Mouse (Mus musculus): ENCODE measurements around the gene Zbtb11. TPM values are rescaled to one million over a fixed set of nuclear protein-coding genes. Genes with fewer than 3 reads are reported as not detected.

Gene Zbtb11
- total and polyA plus RNA-seq, 2 experiments: 2.8 to 8.6 TPM

- no peaks in the 10 kb centered on the region for H3K27me3 ChIP-seq (ENCODE audit: control insufficient read depth, insufficient read depth, low read length)
- no peak overlapping the region for H3K4me3 ChIP-seq (ENCODE audit: insufficient read depth, low read depth, low read length)
- no peak overlapping the region for H3K27ac ChIP-seq (replicated peaks; ENCODE audit: insufficient read depth, low read depth, low read length)
- TF ChIP-seq POLR2A (IDR thresholded peaks at IDR 0.05; ENCODE audit: extremely low read depth, insufficient read depth, low read length): no peak
- TF ChIP-seq CTCF (IDR thresholded peaks at IDR 0.05; ENCODE audit: low read depth, low read length): peak; percentile 58
- WGBS: 62% methylated on average over 4 of the region's 4 CpGs
- peak; percentile 58 for DNase-seq (ENCODE audit: extremely low read depth, low read depth, low spot score)
- peaks cover 15% of the 10 kb centered on the region for H3K36me3 ChIP-seq (ENCODE audit: control insufficient read depth, insufficient read depth, low read length)
- peaks cover 5% of the 10 kb centered on the region for H3K4me1 ChIP-seq (ENCODE audit: control insufficient read depth, insufficient read depth, low read length)
- H3K9ac ChIP-seq (ENCODE audit: low read depth, low read length): no peak overlapping the region
- H3K79me2 ChIP-seq (ENCODE audit: control insufficient read depth, insufficient read depth, low read length): peaks cover 5% of the 10 kb centered on the region
Measured at GRCm38 (mm10) chr16:55964126-55964949, 9.3 kb upstream of the Zbtb11 start.

- H3K79me2 ChIP-seq (ENCODE audit: control insufficient read depth, insufficient read depth, low read length): peaks cover 5% of the 10 kb centered on the region
- peaks cover 35% of the 10 kb centered on the region for H3K36me3 ChIP-seq (ENCODE audit: control insufficient read depth, insufficient read depth, low read length)
- peak within 1 kb of the TSS; percentile 67 for H3K27ac ChIP-seq (replicated peaks; ENCODE audit: insufficient read depth, low read depth, low read length)
- peak within 1 kb of the TSS; percentile 75 for H3K4me3 ChIP-seq (ENCODE audit: insufficient read depth, low read depth, low read length)
- H3K27me3 ChIP-seq (ENCODE audit: control insufficient read depth, insufficient read depth, low read length): no peaks in the 10 kb centered on the region
- WGBS: under 1% methylated on average over 42 of the region's 42 CpGs
- TF ChIP-seq CTCF (IDR thresholded peaks at IDR 0.05; ENCODE audit: low read depth, low read length): no peak
- TF ChIP-seq POLR2A (IDR thresholded peaks at IDR 0.05; ENCODE audit: extremely low read depth, insufficient read depth, low read length): no peak
- peak within 1 kb of the TSS; percentile 81 for H3K9ac ChIP-seq (ENCODE audit: low read depth, low read length)
- peak; percentile 86 for DNase-seq (ENCODE audit: extremely low read depth, low read depth, low spot score)
- H3K4me1 ChIP-seq (ENCODE audit: control insufficient read depth, insufficient read depth, low read length): peaks cover 5% of the 10 kb centered on the region
Measured at GRCm38 (mm10) chr16:55966212-55966871, 7.3 kb upstream of the Zbtb11 start, which contains the start of gene Rpl24. TSS of gene Rpl24 (plus strand) at chr16:55966275.

DNA sequence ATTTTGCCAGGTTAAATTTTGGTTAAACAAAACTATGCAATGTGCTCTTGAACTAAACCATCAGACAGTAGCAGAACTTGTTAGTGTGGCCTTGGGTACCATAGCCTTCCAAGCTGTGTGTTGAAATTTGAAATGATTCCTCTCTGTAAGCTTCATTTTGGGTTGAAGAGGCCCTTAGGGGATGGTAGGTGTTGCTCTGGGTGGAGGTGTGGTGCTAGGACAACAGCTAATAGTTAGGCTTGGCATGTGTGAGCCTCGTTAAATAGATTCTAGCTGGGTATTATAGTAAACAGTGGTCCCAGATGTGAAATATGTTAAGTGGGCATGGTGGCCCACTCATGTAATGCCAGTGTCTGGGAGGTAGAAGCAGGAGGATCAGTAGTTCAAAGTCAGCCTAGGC lies 6.5 kb upstream of the Zbtb11 start:
- TF ChIP-seq POLR2A (IDR thresholded peaks at IDR 0.05; ENCODE audit: extremely low read depth, insufficient read depth, low read length) (no peak), CTCF (IDR thresholded peaks at IDR 0.05; ENCODE audit: low read depth, low read length) (no peak)
- Histone ChIP-seq H3K79me2 (ENCODE audit: control insufficient read depth, insufficient read depth, low read length) (peaks cover 5% of the 10 kb centered on the region), H3K27me3 (ENCODE audit: control insufficient read depth, insufficient read depth, low read length) (no peaks in the 10 kb centered on the region), H3K4me3 (ENCODE audit: insufficient read depth, low read depth, low read length) (peak overlapping the region; percentile 75), H3K36me3 (ENCODE audit: control insufficient read depth, insufficient read depth, low read length) (peaks cover 43% of the 10 kb centered on the region), H3K27ac (replicated peaks; ENCODE audit: insufficient read depth, low read depth, low read length) (no peak overlapping the region; the same call in 1 of the 2 replicates), H3K4me1 (ENCODE audit: control insufficient read depth, insufficient read depth, low read length) (peaks cover 5% of the 10 kb centered on the region), H3K9ac (ENCODE audit: low read depth, low read length) (peak overlapping the region; percentile 80)
- DNase-seq (ENCODE audit: extremely low read depth, low read depth, low spot score): no peak
- 30% methylated on average over 1 of the region's 1 CpGs for WGBS

DNA sequence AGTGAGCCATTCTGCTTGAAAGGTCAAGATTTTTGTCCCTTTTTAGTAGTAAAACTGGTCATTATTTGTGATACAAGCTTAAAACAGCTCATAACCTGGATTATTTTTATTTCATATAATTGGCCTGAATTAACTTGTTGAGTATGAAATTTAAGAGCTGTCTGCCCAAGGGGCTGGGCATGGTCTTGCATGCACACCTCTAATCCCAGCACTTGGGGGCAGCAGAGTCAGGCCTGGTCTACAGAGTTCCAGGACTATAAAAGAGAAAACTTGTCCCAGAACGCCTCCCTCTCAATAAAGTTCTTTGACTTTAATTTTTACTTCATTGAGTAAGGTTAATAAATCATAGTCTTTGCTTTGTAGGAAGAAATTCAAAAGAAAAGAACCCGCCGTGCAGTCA lies 4.5 kb upstream of the Zbtb11 start:
- 86% methylated on average over 3 of the region's 3 CpGs for WGBS
- Histone ChIP-seq H3K27me3 (ENCODE audit: control insufficient read depth, insufficient read depth, low read length) (no peaks in the 10 kb centered on the region), H3K4me1 (ENCODE audit: control insufficient read depth, insufficient read depth, low read length) (peaks cover 9% of the 10 kb centered on the region), H3K9ac (ENCODE audit: low read depth, low read length) (no peak overlapping the region), H3K79me2 (ENCODE audit: control insufficient read depth, insufficient read depth, low read length) (peaks cover 10% of the 10 kb centered on the region), H3K27ac (replicated peaks; ENCODE audit: insufficient read depth, low read depth, low read length) (no peak overlapping the region), H3K4me3 (ENCODE audit: insufficient read depth, low read depth, low read length) (no peak overlapping the region), H3K36me3 (ENCODE audit: control insufficient read depth, insufficient read depth, low read length) (peaks cover 44% of the 10 kb centered on the region)
- DNase-seq (ENCODE audit: extremely low read depth, low read depth, low spot score): no peak
- TF ChIP-seq POLR2A (IDR thresholded peaks at IDR 0.05; ENCODE audit: extremely low read depth, insufficient read depth, low read length) (no peak), CTCF (IDR thresholded peaks at IDR 0.05; ENCODE audit: low read depth, low read length) (peak; percentile 72)

DNA sequence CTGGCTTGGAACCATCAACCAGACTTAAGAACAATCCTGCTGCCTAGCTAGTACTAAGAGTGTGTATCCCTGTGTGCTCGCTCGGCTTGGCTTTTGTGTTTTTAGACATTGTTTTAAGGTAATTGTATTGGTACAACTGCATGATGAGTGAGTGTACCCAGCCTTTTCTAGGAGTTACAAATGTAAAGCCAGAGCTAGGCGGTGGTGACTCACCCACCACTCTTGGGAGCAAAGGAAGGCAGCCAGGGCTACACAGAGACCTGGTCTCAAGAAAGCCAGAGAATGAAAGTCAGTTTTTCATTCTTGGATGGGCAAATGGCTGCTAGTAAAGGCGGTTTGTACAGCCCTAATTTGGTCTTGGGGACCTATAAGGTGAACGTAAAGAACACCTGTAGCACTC lies 3.3 kb upstream of the Zbtb11 start:
- Histone ChIP-seq H3K9ac (ENCODE audit: low read depth, low read length) (no peak overlapping the region), H3K79me2 (ENCODE audit: control insufficient read depth, insufficient read depth, low read length) (peaks cover 12% of the 10 kb centered on the region), H3K27ac (replicated peaks; ENCODE audit: insufficient read depth, low read depth, low read length) (no peak overlapping the region), H3K36me3 (ENCODE audit: control insufficient read depth, insufficient read depth, low read length) (peaks cover 44% of the 10 kb centered on the region), H3K4me3 (ENCODE audit: insufficient read depth, low read depth, low read length) (no peak overlapping the region), H3K27me3 (ENCODE audit: control insufficient read depth, insufficient read depth, low read length) (no peaks in the 10 kb centered on the region), H3K4me1 (ENCODE audit: control insufficient read depth, insufficient read depth, low read length) (peaks cover 9% of the 10 kb centered on the region)
- WGBS: 96% methylated on average over 5 of the region's 5 CpGs
- TF ChIP-seq POLR2A (IDR thresholded peaks at IDR 0.05; ENCODE audit: extremely low read depth, insufficient read depth, low read length): no peak
- no peak for TF ChIP-seq CTCF (IDR thresholded peaks at IDR 0.05; ENCODE audit: low read depth, low read length)
- no peak for DNase-seq (ENCODE audit: extremely low read depth, low read depth, low spot score)

Data from liver, adult 2 months (tissue).